Mouse (Mus musculus) thymus, postnatal 0 days (tissue): ENCODE results near the gene Cldn20. TPM values are rescaled to one million over a fixed set of nuclear protein-coding genes. Genes with fewer than 3 reads are reported as not detected.

Experiments
- DNase-seq: peaks from one replicate; pipeline ENCODE4 v3.0.0-alpha.2; 2015; ENCODE audit warnings: low spot score
- polyA plus RNA-seq: library from polyadenylated mRNA; unstranded; fragments of >200 nt; fragmentation: Nextera tagmentation; extraction: Ambion mirVana; gene quantifications from 2 replicates; pipeline ENCODE4 v1.2.1, GENCODE M21; 2015

Cldn20 gene
- not detected in 2 replicates for polyA plus RNA-seq

DNA sequence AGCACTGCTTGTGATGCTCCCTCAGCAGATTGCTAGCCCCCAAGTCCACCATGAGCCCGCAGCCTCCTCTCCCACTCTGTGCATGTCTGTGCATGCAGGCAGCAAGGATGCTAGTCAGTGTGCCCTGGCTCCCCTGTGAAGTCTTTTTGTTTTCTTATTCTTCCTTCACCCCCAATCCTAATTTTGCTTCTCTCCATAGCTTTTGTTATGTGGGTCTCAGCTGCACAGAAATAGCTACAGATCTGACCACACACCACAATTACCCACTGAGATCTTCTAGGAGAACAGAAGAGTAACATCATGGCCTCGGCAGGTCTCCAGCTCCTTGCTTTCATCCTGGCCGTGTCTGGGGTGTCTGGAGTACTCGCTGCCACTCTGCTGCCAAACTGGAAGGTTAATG, at the start of gene Cldn20:
Cldn20 (plus strand) TSS at position 301 of the 400 bp plus-strand sequence.
- no peak for DNase-seq

DNA sequence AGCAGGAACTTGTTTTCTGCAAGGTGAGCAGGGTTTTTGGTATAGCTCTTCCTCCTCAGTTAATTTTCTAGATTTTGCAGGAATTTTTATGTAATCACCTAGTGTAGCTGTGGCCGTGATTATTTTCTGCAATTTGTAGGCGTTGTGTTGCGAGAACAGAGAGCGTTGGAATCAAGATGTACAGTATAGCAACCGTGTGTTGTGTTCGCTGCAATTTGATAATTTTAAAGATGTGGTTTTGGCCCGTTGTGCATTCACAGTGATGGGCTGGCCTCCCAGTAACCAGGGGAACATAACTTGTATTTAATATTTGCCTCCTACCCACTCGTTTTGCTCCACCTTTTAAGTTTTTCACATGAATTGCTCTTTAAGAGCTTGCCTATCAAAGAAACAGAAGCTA, 49.3 kb upstream of the Cldn20 start:
- DNase-seq, result no peak

DNA sequence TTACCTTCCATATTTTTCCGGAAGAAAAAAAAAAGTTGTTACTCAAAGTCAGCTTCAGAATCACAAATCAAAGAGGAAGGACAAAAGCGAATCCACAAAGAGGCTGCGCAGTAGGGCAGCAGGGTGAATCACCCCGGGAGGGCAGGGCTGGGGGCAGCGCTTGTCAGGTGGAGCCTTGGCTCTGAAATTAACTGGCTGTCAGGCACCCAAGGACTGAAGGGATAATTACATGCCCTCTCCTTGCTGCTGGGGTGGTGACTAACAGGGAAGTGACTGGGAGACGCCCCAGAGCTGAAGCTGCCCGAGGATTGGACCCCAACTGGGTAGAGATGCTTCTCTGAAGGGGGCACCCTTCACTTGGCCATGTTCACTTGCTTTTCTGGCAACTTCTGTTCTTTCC, 46.5 kb upstream of the Cldn20 start:
- no peak for DNase-seq

DNA sequence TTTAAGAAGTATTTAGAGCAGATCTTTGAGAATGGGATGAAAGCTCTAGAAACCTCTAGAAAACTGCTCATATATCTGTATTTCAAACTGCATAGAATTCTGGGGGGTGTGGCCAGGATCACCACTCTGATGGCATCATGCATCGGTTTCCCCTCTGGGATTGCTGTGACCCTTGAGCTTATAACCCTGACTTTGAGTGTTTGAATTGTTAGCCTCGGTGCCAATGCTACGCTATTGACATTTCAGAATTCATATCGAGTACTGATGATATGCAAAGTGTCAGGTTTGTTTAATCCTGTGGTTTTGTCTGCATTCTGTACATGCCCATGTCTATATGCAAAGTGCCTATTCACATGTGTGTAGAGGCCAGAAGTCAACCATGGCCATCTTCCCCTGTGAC, 45.1 kb upstream of the Cldn20 start:
- DNase-seq, result no peak

DNA sequence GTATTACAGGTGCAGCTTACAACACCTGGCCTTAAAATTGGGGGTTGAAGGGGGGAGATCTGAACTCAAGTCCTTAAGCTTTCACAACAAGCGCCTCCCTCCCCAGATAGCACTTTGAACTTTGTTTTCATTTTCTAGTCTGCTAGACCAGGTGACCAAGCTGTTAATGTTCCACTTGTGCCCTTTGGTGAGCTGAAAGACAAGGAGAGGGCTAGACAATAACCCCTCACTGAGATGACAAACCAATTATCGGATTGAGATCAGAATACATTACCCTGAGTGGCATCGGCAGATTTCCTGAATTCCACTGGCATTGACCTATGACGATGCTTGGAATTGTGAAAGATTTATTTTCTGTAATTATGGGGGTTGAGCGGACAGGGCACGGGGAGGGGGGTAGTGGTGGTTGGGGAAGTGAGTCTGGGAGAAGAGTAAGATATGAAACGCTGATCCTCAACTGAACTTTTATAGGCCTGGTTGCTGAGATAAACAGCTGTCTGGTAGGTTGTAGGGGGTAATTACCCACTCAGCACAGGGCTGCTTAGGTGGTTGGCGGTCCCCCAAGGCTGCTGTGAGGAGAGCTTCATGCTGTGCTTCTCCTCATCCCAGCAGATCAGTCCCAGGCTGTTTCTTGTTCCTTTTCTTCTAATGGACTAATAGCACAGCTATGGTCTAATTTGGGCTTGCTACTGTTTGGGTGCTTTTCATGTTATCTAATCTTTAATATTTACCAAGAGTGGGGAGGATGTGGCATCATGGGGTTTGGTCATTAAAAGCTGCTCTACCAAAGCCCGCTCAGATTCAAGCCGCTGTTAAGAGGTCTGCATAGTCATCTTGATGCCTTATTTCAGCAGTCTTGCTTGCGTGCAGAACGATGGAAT, 44.4 kb upstream of the Cldn20 start:
- DNase-seq, result no peak

DNA sequence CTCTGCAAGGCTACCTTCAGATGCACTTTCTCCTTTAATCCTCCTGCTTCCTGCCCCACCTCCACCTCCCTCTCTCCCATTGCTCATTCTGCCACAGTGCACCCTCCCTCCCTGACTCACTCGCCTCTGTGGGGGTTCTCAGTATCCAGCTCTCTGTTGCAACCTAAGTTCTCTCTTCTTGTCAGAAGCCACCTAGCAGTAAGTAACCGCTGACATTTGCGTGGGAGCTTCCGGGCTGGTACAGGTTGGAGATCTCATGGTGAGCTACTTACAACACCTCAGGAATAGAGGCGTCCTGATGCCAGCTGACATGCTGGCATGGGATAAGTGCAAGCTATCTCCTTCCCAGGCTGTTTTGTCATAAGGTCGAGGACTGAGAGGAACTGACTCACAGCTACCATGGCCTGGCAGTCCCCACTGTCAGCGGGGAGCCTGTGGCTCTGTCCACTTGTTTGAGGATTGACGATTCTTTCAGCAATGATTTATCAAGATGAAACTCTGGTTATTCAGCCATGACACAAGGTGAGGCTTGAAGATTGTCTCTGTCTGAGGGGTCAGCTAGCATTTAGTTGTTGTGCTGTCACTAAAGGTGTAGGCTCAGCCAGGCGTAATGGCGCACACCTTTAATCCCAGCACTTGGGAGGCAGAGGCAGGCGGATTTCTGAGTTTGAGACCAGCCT, 42.0 kb upstream of the Cldn20 start:
- DNase-seq, result no peak

DNA sequence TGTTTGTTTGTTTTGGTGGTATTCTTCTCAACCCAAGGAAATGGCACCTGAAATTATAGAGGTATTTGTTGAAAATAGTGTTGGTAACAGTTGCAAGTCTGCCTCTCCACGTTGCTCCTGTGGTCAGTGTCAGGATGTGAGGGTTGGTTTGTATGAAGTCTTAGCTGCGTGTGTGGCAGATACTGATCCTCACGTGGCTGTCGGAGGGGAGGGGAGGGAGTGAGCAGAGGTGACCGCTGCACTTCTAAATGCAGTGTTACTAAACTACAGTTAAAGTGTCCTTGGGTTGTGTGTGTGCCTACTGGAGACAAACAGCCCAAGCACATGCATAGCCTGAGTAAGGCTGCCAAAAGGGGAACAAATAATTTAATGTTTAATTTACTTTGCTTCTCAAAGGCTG, 41.3 kb upstream of the Cldn20 start:
- no peak for DNase-seq

DNA sequence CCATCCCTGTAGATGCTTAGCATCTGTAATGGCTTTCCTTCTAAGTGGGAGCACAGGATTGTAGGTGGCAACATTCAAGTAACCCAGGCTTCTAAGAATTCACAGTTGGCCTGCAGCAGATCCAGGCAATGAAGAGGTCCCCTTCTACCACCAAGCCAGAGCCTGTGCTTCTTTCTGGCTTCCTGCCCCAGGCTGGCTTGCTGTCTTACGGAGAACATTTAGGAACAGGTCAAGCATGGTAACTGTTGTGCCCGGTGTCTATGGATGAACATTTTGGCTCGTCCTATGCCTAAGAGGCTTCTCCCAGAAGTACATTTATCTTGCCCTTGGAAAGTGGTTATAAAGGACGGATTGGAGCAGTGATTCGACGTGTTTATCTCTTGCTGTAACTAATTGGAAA, 40.7 kb upstream of the Cldn20 start:
- DNase-seq, result no peak

DNA sequence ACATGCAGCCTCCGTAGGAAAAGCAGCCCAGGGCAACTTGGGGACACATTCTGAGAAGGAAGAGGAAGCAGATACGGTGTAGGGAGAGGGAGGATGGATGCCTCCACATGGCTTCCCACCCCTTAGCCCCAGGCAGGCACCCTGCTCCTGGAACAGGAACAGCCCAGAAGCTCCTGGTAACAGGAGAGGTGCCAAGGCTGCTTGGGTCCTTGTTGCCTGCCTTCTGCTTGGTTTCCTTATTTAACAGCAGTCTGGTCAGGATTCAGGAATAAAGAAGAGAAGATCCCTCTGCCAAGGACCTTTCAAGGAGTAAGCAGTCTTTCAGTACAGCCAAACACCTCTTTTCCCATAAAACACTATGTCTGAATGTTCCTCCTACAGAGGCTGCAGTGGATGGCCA, 36.8 kb upstream of the Cldn20 start:
- no peak for DNase-seq

DNA sequence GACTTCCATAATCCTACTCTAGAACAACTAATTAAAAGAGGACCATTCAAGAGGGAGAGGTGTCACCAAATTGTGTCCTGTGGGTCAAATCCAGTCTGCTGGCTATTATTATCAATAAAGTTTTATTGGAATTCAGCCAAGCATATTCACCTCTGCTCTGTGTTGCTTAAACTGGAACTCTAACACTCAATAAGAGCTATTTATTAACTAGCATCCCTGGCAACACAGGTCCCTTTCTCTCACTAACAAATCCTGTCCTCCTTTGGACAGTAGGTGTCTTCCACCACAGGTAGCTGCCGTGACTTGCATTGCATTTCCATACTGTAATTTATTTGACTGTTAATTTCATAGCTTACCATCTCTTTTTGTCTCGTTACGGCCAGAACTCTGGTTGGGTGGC, 36.3 kb upstream of the Cldn20 start:
- no peak for DNase-seq

DNA sequence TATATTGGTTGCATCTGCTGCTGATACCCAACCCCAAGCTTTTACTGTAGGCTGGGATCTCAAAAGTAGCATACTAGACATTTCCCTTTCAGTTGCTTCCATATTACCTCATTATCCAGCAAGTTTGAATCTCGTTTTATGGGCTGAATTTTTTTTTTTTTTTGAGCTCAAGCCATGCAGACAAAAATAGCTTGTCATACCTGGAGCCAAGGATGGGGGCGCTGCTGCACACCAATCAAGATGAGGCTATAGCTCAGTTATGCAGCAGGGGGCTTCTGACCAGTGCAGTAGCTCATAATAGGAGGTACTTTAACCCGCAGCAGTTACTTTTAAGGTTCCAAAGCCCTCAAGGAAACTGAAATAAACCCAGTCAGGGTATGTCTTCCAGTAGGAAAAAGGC, 34.3 kb upstream of the Cldn20 start:
- DNase-seq, result peak; percentile 58

DNA sequence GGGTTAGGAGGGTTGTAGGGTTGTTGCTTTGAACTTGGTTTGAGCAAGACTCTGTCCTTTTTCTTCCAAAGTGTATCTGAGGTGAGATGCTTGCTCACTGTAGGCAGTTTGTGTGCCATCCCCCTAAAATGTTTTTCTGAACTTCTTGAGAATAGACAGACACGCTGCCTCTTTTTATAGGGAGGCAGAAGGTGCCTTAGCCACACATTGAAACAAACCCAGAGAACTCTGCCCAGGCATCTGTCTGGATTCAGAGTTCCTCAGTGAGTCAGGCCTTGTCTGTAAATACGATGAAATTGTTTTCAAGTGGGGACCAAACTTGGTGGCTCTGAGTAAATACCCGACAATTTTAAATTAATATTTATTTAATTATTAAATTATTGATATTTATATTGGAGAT, 33.8 kb upstream of the Cldn20 start:
- no peak for DNase-seq

DNA sequence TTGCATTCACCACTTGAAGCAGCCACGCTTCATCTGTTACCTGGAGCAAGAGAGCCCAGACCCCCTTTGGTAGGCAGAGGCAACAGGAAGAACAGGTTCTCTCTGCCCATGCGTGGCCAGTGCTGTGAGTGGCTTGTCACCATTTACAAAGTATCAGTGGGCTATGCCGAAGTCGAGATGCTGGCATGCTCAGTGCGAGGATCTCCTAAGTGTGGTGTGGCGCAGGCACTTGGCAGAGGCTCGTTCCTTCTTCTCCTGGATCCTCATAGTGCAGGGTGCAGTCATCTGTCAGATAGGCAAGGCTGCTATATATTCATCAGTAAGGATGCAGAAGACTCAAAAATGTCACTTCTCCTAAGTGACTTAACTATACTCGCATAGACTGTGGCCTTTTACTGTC, 32.9 kb upstream of the Cldn20 start:
- no peak for DNase-seq

DNA sequence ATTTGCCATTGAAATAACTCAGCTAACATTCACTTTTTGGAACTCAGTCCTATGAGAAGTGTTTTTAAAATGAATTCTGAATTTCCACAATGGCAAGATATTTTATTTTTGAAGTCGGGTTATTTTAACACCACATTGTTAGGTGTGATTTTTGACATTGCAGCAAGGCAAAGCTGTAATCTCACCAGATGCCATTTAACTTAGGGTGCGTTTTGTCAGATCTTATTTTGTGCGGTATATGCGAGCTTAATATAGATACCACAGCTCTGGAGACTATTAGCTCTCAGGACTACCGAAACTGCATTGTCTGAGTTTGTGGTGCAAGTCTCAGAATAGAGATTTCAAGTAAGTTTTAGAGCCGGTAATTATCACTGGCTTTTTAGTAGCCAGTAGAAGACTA, 32.3 kb upstream of the Cldn20 start:
- DNase-seq, result no peak

DNA sequence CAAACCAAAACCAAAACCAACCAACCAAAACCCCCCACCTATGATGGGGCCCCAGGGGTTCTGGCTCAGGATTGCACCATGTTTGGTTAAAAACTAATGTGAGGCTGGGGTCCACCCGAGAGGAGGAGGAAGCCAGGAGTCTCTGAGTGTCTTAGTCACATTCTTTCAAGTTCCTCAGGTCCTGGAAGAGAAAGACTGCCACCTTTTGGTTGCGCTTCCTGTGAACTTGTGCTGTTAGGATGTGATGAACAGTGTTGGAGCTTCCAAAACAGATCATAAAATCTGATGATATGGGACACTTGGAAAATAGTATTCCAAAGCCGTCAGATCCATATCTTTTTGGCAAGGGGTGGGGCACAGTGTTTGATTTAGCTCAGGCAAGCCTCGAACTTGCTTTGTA, 31.4 kb upstream of the Cldn20 start:
- no peak for DNase-seq

DNA sequence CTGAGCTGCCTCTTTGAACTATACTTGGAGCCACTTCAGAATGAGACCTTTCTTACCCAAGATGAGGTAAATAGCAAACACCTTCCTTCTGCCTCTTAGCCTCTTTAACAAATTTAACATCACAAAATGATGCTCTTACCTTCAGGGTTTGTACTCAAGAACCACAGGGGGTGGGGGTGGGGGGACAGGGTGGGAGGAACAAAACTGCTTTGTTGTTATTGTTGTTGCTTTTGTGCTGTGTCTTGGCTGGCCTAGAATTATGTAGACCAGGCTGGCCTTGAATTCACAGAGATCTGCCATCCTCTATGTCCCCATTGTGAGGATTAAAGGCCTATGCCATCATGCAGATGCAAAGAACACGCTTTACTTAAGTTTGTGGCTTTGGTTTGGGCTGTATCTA, 26.6 kb upstream of the Cldn20 start:
- DNase-seq, result no peak

DNA sequence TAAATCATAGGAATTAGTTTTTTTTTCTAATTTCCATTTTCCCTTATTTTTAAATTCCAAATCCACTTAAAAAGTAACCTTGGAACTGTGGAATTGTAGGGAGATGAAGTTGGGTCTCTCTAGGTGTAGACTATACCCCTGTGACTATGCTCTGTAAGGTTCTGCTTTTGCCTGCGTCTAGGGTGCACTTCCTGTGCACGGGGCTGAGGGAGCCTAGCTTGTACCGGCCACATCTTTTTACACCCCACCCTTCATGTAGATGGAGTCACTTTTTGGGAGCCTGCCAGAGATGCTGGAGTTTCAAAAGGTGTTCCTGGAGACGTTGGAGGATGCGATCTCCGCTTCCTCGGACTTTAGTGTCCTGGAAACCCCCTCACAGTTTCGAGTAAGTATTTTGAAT, 25.8 kb upstream of the Cldn20 start:
- DNase-seq, result no peak

DNA sequence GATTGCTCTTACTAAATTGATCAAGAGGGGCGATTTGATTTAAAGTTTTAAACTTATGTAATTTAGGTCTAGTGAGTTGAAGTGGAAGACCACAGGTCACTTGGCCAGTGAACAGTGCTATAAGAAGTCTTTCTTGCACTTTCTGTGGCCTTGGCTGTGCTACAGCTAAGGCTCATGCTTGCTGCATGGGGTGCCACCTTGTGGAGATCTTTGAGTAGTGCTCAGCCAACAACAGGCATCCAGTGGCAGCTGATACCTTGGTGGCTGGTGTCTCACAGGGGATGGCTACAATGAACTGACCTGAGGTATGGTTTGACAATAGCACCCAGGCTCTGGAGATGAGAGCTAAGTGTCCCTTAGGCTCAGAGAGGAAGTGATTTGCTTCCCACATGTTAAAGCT, 22.5 kb upstream of the Cldn20 start:
- peak; percentile 60 for DNase-seq

DNA sequence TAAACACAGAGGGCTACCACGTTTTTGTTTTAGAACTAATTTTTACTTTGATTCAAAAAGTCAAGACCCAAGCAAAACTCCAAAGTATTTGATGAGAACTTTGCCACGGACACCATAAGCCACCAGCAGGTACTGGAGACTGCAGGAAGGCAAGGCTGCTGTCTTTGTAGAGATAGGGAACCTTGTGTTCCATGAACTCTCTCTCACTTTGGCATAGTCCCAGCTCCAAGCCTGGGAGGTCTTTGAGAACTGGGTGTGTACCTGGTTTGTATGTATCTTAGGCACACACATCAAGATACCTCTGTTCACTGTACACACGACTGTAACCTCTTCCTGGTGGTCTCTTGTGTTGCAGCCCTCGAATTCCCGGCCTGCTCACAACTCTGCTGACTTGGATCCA, 18.0 kb upstream of the Cldn20 start:
- no peak for DNase-seq

DNA sequence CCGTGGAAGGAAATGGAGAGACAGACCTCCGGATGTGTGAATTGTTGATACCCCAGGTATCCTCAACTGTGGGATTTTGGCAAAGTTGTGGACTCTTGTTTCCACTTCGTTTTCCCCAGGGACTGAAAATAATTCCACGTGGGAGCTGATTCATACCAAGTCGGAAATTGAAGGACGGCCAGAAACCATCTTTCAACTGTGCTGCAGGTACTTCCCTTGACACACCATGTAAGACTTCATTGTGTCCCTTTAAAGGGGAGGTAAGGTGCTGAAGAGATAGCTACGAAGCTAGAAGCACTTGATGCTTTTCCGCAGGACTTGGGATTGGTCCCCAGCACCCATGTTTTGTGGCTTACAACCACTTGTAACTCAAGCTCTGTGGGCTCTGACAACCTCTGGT, 16.5 kb upstream of the Cldn20 start:
- DNase-seq, result no peak

DNA sequence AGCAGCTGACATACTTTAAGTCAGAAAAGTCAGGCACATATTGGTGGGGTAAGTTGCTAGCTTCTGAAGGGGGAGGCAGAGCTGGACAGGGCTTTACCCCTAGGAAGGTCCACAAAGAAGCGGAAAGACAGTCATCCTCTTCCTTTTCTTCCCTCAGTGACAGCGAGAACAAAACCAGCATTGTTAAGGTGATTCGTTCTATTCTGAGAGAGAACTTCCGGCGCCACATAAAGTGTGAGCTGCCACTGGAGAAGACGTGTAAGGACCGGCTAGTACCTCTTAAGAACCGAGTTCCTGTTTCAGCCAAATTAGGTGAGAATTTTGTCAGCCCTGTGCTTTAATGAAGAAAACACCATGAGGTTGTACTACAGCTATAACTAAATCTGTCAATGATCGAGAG, 15.9 kb upstream of the Cldn20 start:
- DNase-seq, result no peak

DNA sequence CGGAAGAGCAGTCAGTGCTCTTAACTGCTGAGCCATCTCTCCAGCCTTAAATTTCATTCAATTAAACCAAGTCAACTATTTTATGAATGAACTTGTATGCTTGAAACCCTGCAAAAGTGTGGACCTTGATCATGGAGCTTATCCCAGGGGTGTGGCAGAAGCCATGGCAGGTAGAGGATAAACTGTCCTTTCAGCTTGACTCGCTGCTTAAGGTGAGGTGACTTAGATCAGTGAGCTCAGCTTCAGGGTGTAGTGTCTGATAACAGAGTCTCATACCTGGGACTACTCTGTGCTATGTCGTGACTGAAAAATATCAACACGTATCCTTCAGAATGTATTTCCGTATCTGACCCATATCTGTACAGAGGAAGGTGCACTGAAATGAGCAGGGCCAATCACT, 12.0 kb upstream of the Cldn20 start:
- DNase-seq, result no peak
